Mouse (Mus musculus) ES-E14 (cell line): ENCODE data around the gene Hfe2. TPM values are rescaled to one million over a fixed set of nuclear protein-coding genes. Genes with fewer than 3 reads are reported as not detected.
"Not testable (repeated sequence)": the region's sequence is repeated elsewhere in the genome, so short reads cannot be mapped to it uniquely, and the experiment has no call there.

ENCODE experiments used
- DNase-seq: peaks from one replicate; pipeline ENCODE4 v3.0.0-alpha.2; 2013; ENCODE audit warnings: low read depth, low spot score
- H3K27ac ChIP-seq: 2 replicates; pipeline ENCODE4 v1.5.1; 2012; ENCODE audit warnings: low read depth, mild to moderate bottlenecking, low read length, moderate library complexity, mixed read lengths; ENCODE audit not compliant: poor library complexity, insufficient read depth, severe bottlenecking
- H3K36me3 ChIP-seq: 2 replicates; pipeline ENCODE4 v1.6.1; 2012; ENCODE audit warnings: mild to moderate bottlenecking, low read length, moderate library complexity, mixed read lengths; ENCODE audit not compliant: control insufficient read depth, poor library complexity, insufficient read depth, severe bottlenecking
- H3K4me1 ChIP-seq, 2 experiments: fragments of 150-350 bp in 1 of 2; sonication (generic) in 1 of 2; 2 replicates each; pipeline ENCODE4 v1.6.1; 2012; ENCODE audit warnings: low read length in 2 of 2, mild to moderate bottlenecking in 1 of 2, mixed read lengths in 1 of 2; ENCODE audit not compliant: control insufficient read depth in 2 of 2, insufficient read depth in 2 of 2, poor library complexity in 1 of 2
- H3K4me3 ChIP-seq, 2 experiments: fragments of 150-350 bp in 1 of 2; sonication (generic) in 1 of 2; 2 replicates each; pipeline ENCODE4 v1.5.1; 2012; ENCODE audit warnings: low read length in 2 of 2, low read depth in 1 of 2, mild to moderate bottlenecking in 1 of 2, mixed read lengths in 1 of 2; ENCODE audit not compliant: insufficient read depth in 1 of 2, poor library complexity in 1 of 2, severe bottlenecking in 1 of 2
- H3K9ac ChIP-seq: 2 replicates; pipeline ENCODE4 v1.6.1; 2012; ENCODE audit warnings: low read depth, mild to moderate bottlenecking, low read length, mixed read lengths; ENCODE audit not compliant: poor library complexity, insufficient read depth, severe bottlenecking
- H3K9me3 ChIP-seq: fragments of 150-350 bp; sonication (generic); 2 replicates; pipeline ENCODE4 v1.6.1; 2012; ENCODE audit warnings: low read depth, mild to moderate bottlenecking, low read length; ENCODE audit not compliant: control insufficient read depth, insufficient read depth
- CHD2 ChIP-seq: IDR thresholded peaks from 2 replicates; pipeline ENCODE4 v1.6.1; 2014; ENCODE audit warnings: mild to moderate bottlenecking, low read depth, low read length, inconsistent platforms
- HCFC1 ChIP-seq: IDR thresholded peaks from 2 replicates; pipeline ENCODE4 v1.6.1; 2012; ENCODE audit warnings: low read length, inconsistent platforms, borderline replicate concordance; ENCODE audit not compliant: insufficient read depth
- MAFK ChIP-seq: IDR thresholded peaks from 2 replicates; pipeline ENCODE4 v1.6.1; 2014; ENCODE audit warnings: mild to moderate bottlenecking, low read depth, low read length, inconsistent platforms; ENCODE audit not compliant: insufficient read depth
- ZC3H11A ChIP-seq: IDR thresholded peaks from 2 replicates; pipeline ENCODE4 v1.6.1; 2012; ENCODE audit warnings: low read depth, mild to moderate bottlenecking, inconsistent platforms, low read length, borderline replicate concordance
- ZNF384 ChIP-seq: IDR thresholded peaks from 2 replicates; pipeline ENCODE4 v1.6.1; 2012; ENCODE audit warnings: low read depth, low read length, inconsistent platforms
- in situ Hi-C, 2 experiments: fragments of 600-800 bp; cut with MboI; formaldehyde crosslinking; loops; one replicate each; pipeline ENCODE4 v1.15.1; 2025; ENCODE audit warnings: low sequenced_read_pairs in 2 of 2, inconsistent platforms in 1 of 2; ENCODE audit not compliant: unreplicated experiment in 2 of 2
- total RNA-seq: library from RNA; depleted of rRNA; stranded (reverse); fragments of 300-350 nt; gene quantifications from 2 replicates; pipeline ENCODE4 v1.2.3, GENCODE M21; 2012

The Hfe2 gene
- total RNA-seq, 1 experiment: 1.0 TPM

DNA sequence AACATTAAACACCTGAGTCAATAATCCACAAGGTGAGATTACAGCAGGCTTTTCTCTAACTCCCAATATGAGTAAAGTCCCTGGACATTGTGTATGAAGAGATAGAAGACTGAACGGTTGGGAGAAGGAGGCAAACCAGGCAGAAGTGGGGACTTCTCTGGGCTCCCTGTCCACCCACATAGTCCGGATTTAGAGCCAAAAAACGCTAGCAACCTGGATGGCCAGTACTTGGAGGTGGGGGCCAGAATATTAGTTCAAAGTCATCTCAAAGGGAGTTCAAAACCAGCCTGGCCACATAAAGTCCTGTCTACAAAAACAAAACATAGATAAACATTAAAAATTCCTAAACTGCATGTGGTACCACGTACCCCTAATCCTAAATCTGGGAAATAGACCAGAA, 21.0 kb upstream of the Hfe2 start:
- Histone ChIP-seq H3K9ac (no peak overlapping the region), H3K36me3 (no peaks in the 10 kb centered on the region)
- TF ChIP-seq CHD2 (no peak), ZC3H11A (no peak), ZNF384 (no peak), MAFK (no peak), HCFC1 (no peak)

GRCm38 (mm10) chr3:96504931-96505330, 20.0 kb upstream of the Hfe2 start:
- in situ Hi-C loops: no loop called here

More for the DNA sequence above, 21.0 kb upstream of the Hfe2 start:
- no peak for DNase-seq
- in situ Hi-C loops: no loop called here
- H3K9me3 ChIP-seq: no peaks in the 10 kb centered on the region
- no peak overlapping the region for H3K27ac ChIP-seq
- no peak overlapping the region for H3K4me3 ChIP-seq
- peaks cover 0 to 4% of the 10 kb centered on the region in 2 experiments; a peak in 2 of 4 replicates for H3K4me1 ChIP-seq

GRCm38 (mm10) chr3:96506396-96507047, 18.4 kb upstream of the Hfe2 start:
- Histone ChIP-seq H3K4me1 (peaks cover 0 to 4% of the 10 kb centered on the region in 2 experiments; a peak in 2 of 4 replicates), H3K9ac (no peak overlapping the region), H3K36me3 (no peaks in the 10 kb centered on the region), H3K4me3 (peak overlapping the region; percentile 4 to 35; a peak in 3 of 4 replicates), H3K27ac (no peak overlapping the region), H3K9me3 (no peaks in the 10 kb centered on the region)
- TF ChIP-seq ZNF384: no peak
- TF ChIP-seq HCFC1: no peak
- no peak for TF ChIP-seq CHD2
- no peak for TF ChIP-seq ZC3H11A
- TF ChIP-seq MAFK: no peak
- no peak for DNase-seq
- in situ Hi-C loops: no loop called here

More at GRCm38 (mm10) chr3:96504931-96505330, 20.0 kb upstream of the Hfe2 start:
- no peak for DNase-seq
- Histone ChIP-seq H3K4me3 (no peak overlapping the region), H3K36me3 (no peaks in the 10 kb centered on the region), H3K4me1 (peaks cover 0 to 4% of the 10 kb centered on the region in 2 experiments; a peak in 2 of 4 replicates), H3K9me3 (no peaks in the 10 kb centered on the region), H3K27ac (no peak overlapping the region), H3K9ac (no peak overlapping the region)
- TF ChIP-seq ZNF384 (no peak), HCFC1 (no peak), MAFK (no peak), ZC3H11A (no peak), CHD2 (no peak)

DNA sequence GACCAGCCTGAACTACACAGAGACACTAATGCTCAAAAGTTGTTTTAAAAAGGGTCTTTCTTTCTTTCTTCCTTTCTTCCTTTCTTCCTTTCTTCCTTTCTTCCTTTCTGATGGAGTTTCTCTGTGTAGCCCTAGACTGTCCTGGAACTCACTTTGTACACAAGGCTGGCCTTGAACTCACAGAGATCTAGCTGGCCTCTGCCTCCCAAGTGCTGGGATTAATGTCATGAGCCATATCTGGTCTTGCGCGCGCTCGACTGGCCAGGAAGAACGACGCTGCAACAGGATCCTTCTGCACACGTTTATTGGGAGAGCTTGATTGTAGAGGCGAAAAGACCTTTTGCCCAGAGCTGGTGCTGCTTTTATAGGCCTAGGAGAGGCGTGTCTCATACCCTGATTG, 17.0 kb upstream of the Hfe2 start:
- H3K9ac ChIP-seq, DNase-seq, H3K4me3 ChIP-seq, H3K36me3 ChIP-seq, in situ Hi-C loops, H3K9me3 ChIP-seq, H3K27ac ChIP-seq, H3K4me1 ChIP-seq: not testable (repeated sequence)

- TF ChIP-seq CHD2 (no peak), HCFC1 (no peak), ZNF384 (no peak), MAFK (no peak), ZC3H11A (no peak)
- Histone ChIP-seq H3K9ac (peak overlapping the region; percentile 0; the same call in 1 of the 2 replicates), H3K4me1 (peaks cover 0 to 8% of the 10 kb centered on the region in 2 experiments; a peak in 2 of 4 replicates), H3K36me3 (no peaks in the 10 kb centered on the region), H3K9me3 (no peaks in the 10 kb centered on the region), H3K4me3 (peak overlapping the region; percentile 3 to 46; a peak in 2 of 4 replicates), H3K27ac (no peak overlapping the region)
- DNase-seq: no peak
- in situ Hi-C loops: no loop called here
These were observed 4.8 kb upstream of the Hfe2 start for GRCm38 (mm10) chr3:96520171-96520570.
